Mouse (Mus musculus) kidney, adult 2 months (tissue): ENCODE data around the gene Tsc1.

Experiments
- CTCF ChIP-seq: fragments of 200-500 bp; conservative IDR thresholded peaks from 2 replicates; pipeline ENCODE4 v1.5.1; 2011; ENCODE audit warnings: low read depth, mild to moderate bottlenecking, control low read depth, low read length, moderate library complexity, mixed read lengths; ENCODE audit not compliant: insufficient read depth, insufficient read length
- POLR2A ChIP-seq: fragments of 200-500 bp; IDR thresholded peaks from one replicate; pipeline ENCODE4 v1.6.1; 2011; ENCODE audit warnings: low read depth, low read length, control low read depth

- TF ChIP-seq CTCF: no peak
- TF ChIP-seq POLR2A: no peak
These were observed 24.2 kb upstream of the Tsc1 start for GRCm38 (mm10) chr2:28616874-28617273.
